Mouse (Mus musculus): ENCODE results near the gene 1110032F04Rik. TPM values are rescaled to one million over a fixed set of nuclear protein-coding genes. Genes with fewer than 3 reads are reported as not detected.

1110032F04Rik gene
- polyA plus RNA-seq (2014; fragmentation: Nextera tagmentation; extraction: Ambion mirVana), result 3.2 and 3.8 TPM in 2 replicates

DNA sequence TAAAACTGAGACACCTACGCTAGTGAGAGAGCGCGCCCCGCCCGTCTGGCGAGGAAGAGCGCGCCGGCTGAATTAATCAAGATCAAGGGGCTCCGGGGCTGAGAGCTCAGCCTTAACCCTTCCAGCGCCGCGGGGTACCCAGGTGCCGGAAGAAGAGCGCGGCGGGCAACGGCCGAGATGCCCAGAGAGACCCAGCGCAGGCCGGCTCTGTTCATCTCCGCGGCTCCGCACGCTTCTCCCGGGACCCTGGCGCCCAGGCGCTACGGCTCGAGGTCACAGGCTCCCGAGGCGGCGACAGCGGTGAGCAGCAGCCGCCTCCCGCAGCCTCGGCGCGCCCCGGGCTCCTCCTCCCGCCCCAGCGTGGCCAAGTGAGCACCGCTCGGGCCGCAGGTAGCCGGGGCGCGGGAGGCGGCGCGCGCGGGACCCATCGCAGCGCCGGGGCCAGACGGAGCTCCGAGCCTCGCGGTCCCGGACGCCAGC is at the start of gene 1110032F04Rik:
Gene 1110032F04Rik (plus strand): TSS at position 376 of the 480 bp plus-strand sequence.
- Histone ChIP-seq H3K9ac (ENCODE audit: low read depth, low read length) (peak within 1 kb of the TSS; percentile 12), H3K27me3 (replicated peaks; ENCODE audit: control insufficient read depth, insufficient read depth, low read length) (peaks cover 28% of the 10 kb centered on the region), H3K4me1 (replicated peaks; ENCODE audit: control insufficient read depth, insufficient read depth, low read length) (peaks cover 6% of the 10 kb centered on the region), H3K36me3 (ENCODE audit: control insufficient read depth, insufficient read depth, low read length) (no peaks in the 10 kb centered on the region), H3K4me2 (peak within 1 kb of the TSS; percentile 98), H3K27ac (ENCODE audit: low read depth, low read length) (no peak within 1 kb of the TSS), H3K9me3 (ENCODE audit: control insufficient read depth, low read length) (no peaks in the 10 kb centered on the region), H3K4me3 (ENCODE audit: low read depth, low read length) (peak within 1 kb of the TSS; percentile 66)
- DNase-seq (ENCODE audit: low spot score) (peak; percentile 61), ATAC-seq (replicated peaks; ENCODE audit: low FRiP score) (peak; percentile 69)
- under 1% methylated on average over 62 of the region's 62 CpGs for WGBS

DNA sequence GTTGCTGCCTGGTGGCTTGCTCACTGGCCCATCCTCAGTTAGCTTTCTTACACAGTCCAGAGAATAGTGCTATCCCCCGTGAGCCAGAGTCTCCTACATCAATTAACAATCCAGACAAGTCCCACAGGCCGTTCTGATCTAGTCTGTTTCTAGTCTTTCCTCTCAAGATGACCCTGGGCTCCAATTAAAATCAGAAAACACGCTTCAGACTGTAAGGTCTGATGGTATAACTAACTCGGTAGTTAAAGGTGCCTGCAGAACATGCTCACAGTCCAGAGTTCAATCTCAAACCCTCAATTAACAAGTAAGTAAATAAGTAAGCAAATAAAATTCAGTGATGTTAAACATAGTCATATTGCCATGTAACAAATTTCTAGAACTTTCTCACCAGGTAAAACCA is 48.0 kb upstream of the 1110032F04Rik start:
- ATAC-seq (replicated peaks; ENCODE audit: low FRiP score), result no peak

DNA sequence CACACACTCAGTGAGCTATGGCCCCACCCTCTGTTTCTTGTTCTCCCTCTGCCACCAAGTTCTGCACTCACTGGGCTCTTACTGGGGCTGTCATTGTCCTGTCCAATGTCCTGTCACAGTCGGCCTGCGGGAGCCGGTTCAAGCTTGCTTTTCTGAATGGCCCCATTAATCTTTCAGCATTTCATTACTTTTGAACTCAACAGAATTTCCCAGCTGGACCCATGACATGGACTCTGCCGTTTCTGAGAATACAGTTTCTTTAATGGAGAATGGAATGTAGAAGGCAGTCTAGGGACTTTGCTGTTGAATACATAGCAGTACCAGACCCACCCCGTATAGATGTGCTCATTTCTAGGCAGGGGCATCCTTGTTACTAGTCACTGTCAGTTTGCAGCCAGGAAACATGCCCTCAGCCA is 47.5 kb upstream of the 1110032F04Rik start:
- Histone ChIP-seq H3K9ac (ENCODE audit: low read depth, low read length) (no peak overlapping the region), H3K9me3 (ENCODE audit: control insufficient read depth, low read length) (no peaks in the 10 kb centered on the region), H3K4me2 (no peak overlapping the region), H3K4me3 (ENCODE audit: low read depth, low read length) (no peak overlapping the region), H3K4me1 (replicated peaks; ENCODE audit: control insufficient read depth, insufficient read depth, low read length) (no peaks in the 10 kb centered on the region), H3K36me3 (ENCODE audit: control insufficient read depth, insufficient read depth, low read length) (no peaks in the 10 kb centered on the region), H3K27me3 (replicated peaks; ENCODE audit: control insufficient read depth, insufficient read depth, low read length) (no peaks in the 10 kb centered on the region), H3K27ac (ENCODE audit: low read depth, low read length) (no peak overlapping the region)
- ATAC-seq (replicated peaks; ENCODE audit: low FRiP score), result no peak
- 77% methylated on average over 5 of the region's 5 CpGs for WGBS
- DNase-seq (ENCODE audit: low spot score), result no peak

More for the DNA sequence above, 48.0 kb upstream of the 1110032F04Rik start:
- H3K36me3 ChIP-seq (ENCODE audit: control insufficient read depth, insufficient read depth, low read length), result no peaks in the 10 kb centered on the region
- no peak overlapping the region for H3K4me2 ChIP-seq
- H3K27me3 ChIP-seq (replicated peaks; ENCODE audit: control insufficient read depth, insufficient read depth, low read length), result no peaks in the 10 kb centered on the region
- no peak overlapping the region for H3K27ac ChIP-seq (ENCODE audit: low read depth, low read length)
- H3K4me3 ChIP-seq (ENCODE audit: low read depth, low read length), result no peak overlapping the region
- no peak for DNase-seq (ENCODE audit: low spot score)
- H3K9me3 ChIP-seq (ENCODE audit: control insufficient read depth, low read length), result no peaks in the 10 kb centered on the region
- no peak overlapping the region for H3K9ac ChIP-seq (ENCODE audit: low read depth, low read length)
- H3K4me1 ChIP-seq (replicated peaks; ENCODE audit: control insufficient read depth, insufficient read depth, low read length), result no peaks in the 10 kb centered on the region
- 73% methylated on average over 4 of the region's 4 CpGs for WGBS

DNA sequence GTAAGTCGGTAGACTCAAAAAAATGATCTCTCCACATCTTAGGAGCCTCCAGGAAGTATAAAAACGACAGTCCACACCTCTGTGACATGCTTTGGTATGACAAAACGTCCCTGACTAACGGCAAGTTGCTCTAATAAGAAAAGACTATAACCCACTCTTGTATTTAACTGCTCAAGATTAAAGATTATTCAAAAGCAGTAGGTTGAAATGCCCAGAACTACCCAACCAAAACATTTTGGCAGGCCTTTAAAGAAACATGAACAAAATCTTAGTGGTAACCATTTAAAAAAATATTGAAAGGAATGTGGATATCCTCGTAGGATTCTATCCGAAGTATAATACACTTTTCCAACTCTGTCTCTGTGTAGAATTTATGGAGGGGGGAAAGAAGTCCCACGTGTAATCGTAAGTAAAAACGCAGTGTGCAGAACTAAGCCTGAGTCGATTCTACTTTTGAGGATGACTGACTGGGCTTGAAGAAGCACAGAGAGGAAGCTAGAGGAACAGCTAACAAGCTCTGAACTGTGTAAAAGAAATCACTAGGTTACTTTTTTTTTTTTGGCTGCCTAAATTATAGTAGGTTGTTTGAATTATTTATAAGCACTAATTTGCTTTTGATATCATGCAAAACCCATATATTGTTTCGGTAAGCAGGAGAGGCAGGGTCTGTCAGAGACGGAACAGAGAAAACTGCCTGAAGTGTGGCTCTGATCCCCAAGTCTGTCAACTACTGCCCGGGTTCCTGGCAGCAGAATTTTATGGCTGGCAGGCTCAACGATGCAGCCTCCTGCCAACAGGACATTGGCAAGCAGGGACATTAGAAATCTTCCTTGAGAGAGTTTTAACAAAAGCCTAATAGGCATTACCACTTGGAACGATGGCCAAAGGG is 45.3 kb upstream of the 1110032F04Rik start:
- Histone ChIP-seq H3K27me3 (replicated peaks; ENCODE audit: control insufficient read depth, insufficient read depth, low read length) (no peaks in the 10 kb centered on the region), H3K9me3 (ENCODE audit: control insufficient read depth, low read length) (no peaks in the 10 kb centered on the region), H3K36me3 (ENCODE audit: control insufficient read depth, insufficient read depth, low read length) (no peaks in the 10 kb centered on the region), H3K9ac (ENCODE audit: low read depth, low read length) (no peak overlapping the region), H3K4me1 (replicated peaks; ENCODE audit: control insufficient read depth, insufficient read depth, low read length) (no peaks in the 10 kb centered on the region), H3K4me3 (ENCODE audit: low read depth, low read length) (no peak overlapping the region), H3K4me2 (no peak overlapping the region), H3K27ac (ENCODE audit: low read depth, low read length) (no peak overlapping the region)
- DNase-seq (ENCODE audit: low spot score) (no peak), ATAC-seq (replicated peaks; ENCODE audit: low FRiP score) (no peak)
- 77% methylated on average over 15 of the region's 15 CpGs for WGBS

DNA sequence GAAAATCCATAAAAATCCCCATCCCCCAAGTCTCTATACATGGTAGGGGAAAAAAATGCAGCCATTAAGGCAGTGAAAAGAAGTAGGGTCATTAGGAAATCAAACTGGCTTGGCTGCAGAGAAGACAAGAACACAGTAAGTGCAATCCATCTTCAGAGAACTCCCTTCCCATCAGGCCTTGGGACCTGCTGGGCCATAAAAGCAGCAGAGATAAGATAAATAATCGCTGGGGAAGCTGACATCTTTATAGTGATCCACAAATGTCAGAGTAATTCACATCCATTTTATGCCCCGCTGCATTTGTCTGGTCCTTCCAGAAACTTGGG is 44.7 kb upstream of the 1110032F04Rik start:
- Histone ChIP-seq H3K27ac (ENCODE audit: low read depth, low read length) (no peak overlapping the region), H3K4me2 (no peak overlapping the region), H3K36me3 (ENCODE audit: control insufficient read depth, insufficient read depth, low read length) (no peaks in the 10 kb centered on the region), H3K4me1 (replicated peaks; ENCODE audit: control insufficient read depth, insufficient read depth, low read length) (no peaks in the 10 kb centered on the region), H3K9me3 (ENCODE audit: control insufficient read depth, low read length) (no peaks in the 10 kb centered on the region), H3K4me3 (ENCODE audit: low read depth, low read length) (no peak overlapping the region), H3K27me3 (replicated peaks; ENCODE audit: control insufficient read depth, insufficient read depth, low read length) (no peaks in the 10 kb centered on the region), H3K9ac (ENCODE audit: low read depth, low read length) (no peak overlapping the region)
- WGBS, result 54% methylated on average over 2 of the region's 2 CpGs
- ATAC-seq (replicated peaks; ENCODE audit: low FRiP score) (no peak), DNase-seq (ENCODE audit: low spot score) (no peak)

DNA sequence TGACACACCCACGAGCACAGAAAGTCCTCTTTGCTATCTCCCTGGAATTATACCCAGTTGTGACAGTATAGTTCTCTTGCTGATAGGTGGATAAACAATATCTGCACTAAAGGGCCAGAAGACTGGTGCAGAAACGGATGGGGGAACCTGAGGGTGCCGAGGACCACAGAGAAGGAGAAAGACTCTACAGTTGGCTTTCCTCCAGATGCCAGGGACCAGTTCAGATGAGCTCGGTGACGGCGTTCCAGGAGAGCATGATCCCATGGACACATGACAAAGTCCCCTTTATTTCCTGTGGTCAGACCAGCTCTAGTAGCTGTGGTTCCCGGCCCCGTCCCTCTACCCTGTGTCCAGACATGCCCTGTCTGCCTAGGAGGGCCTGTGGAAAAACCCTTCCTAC is 44.2 kb upstream of the 1110032F04Rik start:
- Histone ChIP-seq H3K27ac (ENCODE audit: low read depth, low read length) (no peak overlapping the region), H3K4me2 (no peak overlapping the region), H3K27me3 (replicated peaks; ENCODE audit: control insufficient read depth, insufficient read depth, low read length) (no peaks in the 10 kb centered on the region), H3K9ac (ENCODE audit: low read depth, low read length) (no peak overlapping the region), H3K4me3 (ENCODE audit: low read depth, low read length) (no peak overlapping the region), H3K9me3 (ENCODE audit: control insufficient read depth, low read length) (no peaks in the 10 kb centered on the region), H3K4me1 (replicated peaks; ENCODE audit: control insufficient read depth, insufficient read depth, low read length) (no peaks in the 10 kb centered on the region), H3K36me3 (ENCODE audit: control insufficient read depth, insufficient read depth, low read length) (no peaks in the 10 kb centered on the region)
- DNase-seq (ENCODE audit: low spot score) (no peak), ATAC-seq (replicated peaks; ENCODE audit: low FRiP score) (no peak)
- WGBS, result 66% methylated on average over 8 of the region's 8 CpGs

DNA sequence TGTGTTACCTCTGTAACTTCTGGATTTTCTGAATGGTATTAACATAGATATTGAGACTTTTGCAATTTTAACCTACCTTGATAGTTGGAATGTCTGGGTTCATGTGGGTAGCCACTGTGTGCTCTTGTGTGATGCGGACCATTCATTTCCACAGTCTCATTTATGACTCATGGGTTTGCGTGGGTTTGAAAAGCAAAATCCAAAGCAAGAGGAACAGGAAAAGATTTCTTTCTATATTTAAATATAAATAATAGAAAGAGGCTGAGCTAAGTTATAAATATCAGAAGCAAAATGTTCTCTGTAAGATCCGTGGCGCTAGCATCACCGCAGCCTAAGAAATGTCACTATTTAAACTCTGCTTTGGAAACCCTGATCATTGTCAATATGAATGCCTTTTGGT is 41.7 kb upstream of the 1110032F04Rik start:
- Histone ChIP-seq H3K4me1 (replicated peaks; ENCODE audit: control insufficient read depth, insufficient read depth, low read length) (no peaks in the 10 kb centered on the region), H3K9ac (ENCODE audit: low read depth, low read length) (no peak overlapping the region), H3K36me3 (ENCODE audit: control insufficient read depth, insufficient read depth, low read length) (no peaks in the 10 kb centered on the region), H3K27ac (ENCODE audit: low read depth, low read length) (no peak overlapping the region), H3K4me2 (no peak overlapping the region), H3K4me3 (ENCODE audit: low read depth, low read length) (no peak overlapping the region), H3K27me3 (replicated peaks; ENCODE audit: control insufficient read depth, insufficient read depth, low read length) (no peaks in the 10 kb centered on the region), H3K9me3 (ENCODE audit: control insufficient read depth, low read length) (no peaks in the 10 kb centered on the region)
- ATAC-seq (replicated peaks; ENCODE audit: low FRiP score) (no peak), DNase-seq (ENCODE audit: low spot score) (no peak)
- 91% methylated on average over 5 of the region's 5 CpGs for WGBS

DNA sequence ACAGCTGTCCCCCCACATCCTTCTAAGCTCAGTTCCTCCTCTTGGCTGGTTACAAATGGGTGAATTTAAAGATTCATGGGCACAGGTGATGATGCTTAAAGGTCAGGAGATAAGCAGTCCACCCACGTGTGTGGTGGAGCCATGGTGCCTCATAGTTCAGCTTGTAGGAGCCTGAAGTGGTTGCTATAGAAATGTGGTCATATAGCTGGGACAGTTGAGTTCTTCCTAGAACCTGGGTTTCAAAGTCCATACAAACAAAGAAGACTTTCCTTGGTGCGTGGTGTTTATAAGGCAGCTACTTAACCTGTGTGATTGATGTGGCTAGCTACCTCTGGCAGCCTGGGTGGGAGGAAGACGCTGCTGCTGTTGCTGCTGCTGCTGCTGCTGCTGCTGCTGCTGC is 39.4 kb upstream of the 1110032F04Rik start:
- Histone ChIP-seq H3K27ac (ENCODE audit: low read depth, low read length) (no peak overlapping the region), H3K36me3 (ENCODE audit: control insufficient read depth, insufficient read depth, low read length) (no peaks in the 10 kb centered on the region), H3K9ac (ENCODE audit: low read depth, low read length) (no peak overlapping the region), H3K4me3 (ENCODE audit: low read depth, low read length) (no peak overlapping the region), H3K4me2 (no peak overlapping the region), H3K9me3 (ENCODE audit: control insufficient read depth, low read length) (no peaks in the 10 kb centered on the region), H3K4me1 (replicated peaks; ENCODE audit: control insufficient read depth, insufficient read depth, low read length) (no peaks in the 10 kb centered on the region), H3K27me3 (replicated peaks; ENCODE audit: control insufficient read depth, insufficient read depth, low read length) (no peaks in the 10 kb centered on the region)
- ATAC-seq (replicated peaks; ENCODE audit: low FRiP score), result no peak
- DNase-seq (ENCODE audit: low spot score), result no peak
- 75% methylated on average over 3 of the region's 3 CpGs for WGBS

Data from liver, embryonic 11.5 days (tissue).